Mouse (Mus musculus): ENCODE measurements at regions not wholly inside any gene's neighbourhood (a gene's known extent, or its start where the extent isn't known, plus 50 kb on each side); places are given as distances from the start of the nearest gene placed in this dataset.

DNA sequence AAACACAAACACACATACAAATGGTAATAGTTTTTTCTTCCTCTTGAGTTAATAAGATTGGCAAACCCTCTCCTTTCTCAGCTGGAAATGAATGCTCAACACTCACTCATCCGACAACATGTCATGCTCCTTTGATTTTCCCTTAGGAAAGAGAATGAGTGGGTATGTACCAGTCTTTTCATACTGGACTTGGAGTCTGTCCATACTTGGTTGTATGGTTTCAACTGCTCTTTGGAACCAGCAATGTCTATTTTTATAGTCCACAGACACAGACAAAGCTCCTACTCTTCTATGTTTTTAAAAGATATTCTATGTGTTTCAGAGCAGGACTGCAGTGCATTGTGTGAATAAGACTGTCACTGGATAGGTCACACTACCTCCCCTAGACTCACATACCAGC lies 273.7 kb upstream of the Marcks start:
- Histone ChIP-seq H3K9me3 (replicated peaks) (no peaks in the 10 kb centered on the region), H3K4me1 (ENCODE audit: insufficient read depth, low read depth, low read length) (no peaks in the 10 kb centered on the region), H3K36me3 (replicated peaks) (no peaks in the 10 kb centered on the region), H3K4me3 (ENCODE audit: low read depth, low read length) (no peak overlapping the region), H3K27me3 (ENCODE audit: insufficient read depth, low read length) (no peaks in the 10 kb centered on the region; the same call in 1 of the 2 replicates)
- no peak for ATAC-seq (ENCODE audit: extremely low read depth, insufficient number of reproducible peaks, low FRiP score, poor library complexity, severe bottlenecking)
- no peak for TF ChIP-seq POLR2AphosphoS5 (IDR thresholded peaks at IDR 0.05; ENCODE audit: insufficient replicate concordance, low read depth, low read length)
- TF ChIP-seq TAL1 (conservative IDR thresholded peaks at IDR 0.05; ENCODE audit: low read depth, low read length), result no peak
- no peak for TF ChIP-seq CTCF (IDR thresholded peaks at IDR 0.05; ENCODE audit: low read depth, low read length)
- TF ChIP-seq GATA1 (IDR thresholded peaks at IDR 0.05; ENCODE audit: borderline replicate concordance, low read length), result no peak
- TF ChIP-seq GATA2 (IDR thresholded peaks at IDR 0.05; ENCODE audit: borderline replicate concordance, low read depth, low read length), result no peak
- no peak for DNase-seq (ENCODE audit: low spot score)

DNA sequence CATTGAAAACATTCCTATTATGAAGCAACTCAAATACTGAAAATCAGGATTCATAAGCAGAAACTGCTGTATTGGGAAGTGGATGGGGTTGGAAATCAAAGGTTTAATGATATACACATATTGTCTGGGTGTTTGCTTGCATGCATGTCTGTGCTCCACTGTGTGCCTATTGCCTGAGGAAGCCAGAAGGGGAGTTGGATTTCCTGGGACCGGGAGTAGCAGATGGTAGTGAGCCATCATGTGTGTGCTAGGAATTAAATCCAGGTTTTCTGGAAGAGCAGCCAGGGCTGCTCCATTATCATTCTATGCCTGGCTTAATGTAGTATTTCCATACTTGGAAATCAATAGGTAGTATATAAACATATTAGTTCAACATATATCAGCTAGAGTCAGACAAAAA lies 271.0 kb upstream of the Marcks start:
- H3K27me3 ChIP-seq (ENCODE audit: insufficient read depth, low read length), result no peaks in the 10 kb centered on the region; the same call in 1 of the 2 replicates
- ATAC-seq (ENCODE audit: extremely low read depth, insufficient number of reproducible peaks, low FRiP score, poor library complexity, severe bottlenecking) (no peak), DNase-seq (ENCODE audit: low spot score) (no peak)
- no peaks in the 10 kb centered on the region for H3K36me3 ChIP-seq (replicated peaks)
- H3K9me3 ChIP-seq (replicated peaks), result no peaks in the 10 kb centered on the region
- H3K4me1 ChIP-seq (ENCODE audit: insufficient read depth, low read depth, low read length), result no peaks in the 10 kb centered on the region
- H3K4me3 ChIP-seq (ENCODE audit: low read depth, low read length), result no peak overlapping the region
- TF ChIP-seq GATA2 (IDR thresholded peaks at IDR 0.05; ENCODE audit: borderline replicate concordance, low read depth, low read length), result no peak
- TF ChIP-seq TAL1 (conservative IDR thresholded peaks at IDR 0.05; ENCODE audit: low read depth, low read length), result no peak
- TF ChIP-seq GATA1 (IDR thresholded peaks at IDR 0.05; ENCODE audit: borderline replicate concordance, low read length), result no peak

DNA sequence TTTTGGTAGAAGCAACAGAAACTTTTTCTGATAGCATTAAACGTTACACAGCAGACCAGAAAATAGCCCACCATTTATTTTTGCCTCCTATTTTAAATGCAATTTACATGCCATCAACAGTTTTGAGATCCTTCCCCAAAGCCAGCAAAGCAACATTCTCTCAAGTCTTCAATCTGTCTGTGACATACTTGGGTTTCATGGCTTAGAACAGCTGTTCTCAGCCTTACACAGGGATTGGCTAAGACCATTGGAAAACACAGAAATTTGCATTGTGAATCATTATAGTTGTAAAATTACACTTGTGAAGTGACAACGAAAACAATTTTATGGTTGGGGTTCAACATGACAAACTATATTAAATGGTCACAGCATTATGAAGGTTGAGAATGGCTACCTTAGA lies 268.8 kb upstream of the Marcks start:
- ATAC-seq (ENCODE audit: extremely low read depth, insufficient number of reproducible peaks, low FRiP score, poor library complexity, severe bottlenecking) (no peak), DNase-seq (ENCODE audit: low spot score) (no peak)
- H3K4me3 ChIP-seq (ENCODE audit: low read depth, low read length), result no peak overlapping the region

DNA sequence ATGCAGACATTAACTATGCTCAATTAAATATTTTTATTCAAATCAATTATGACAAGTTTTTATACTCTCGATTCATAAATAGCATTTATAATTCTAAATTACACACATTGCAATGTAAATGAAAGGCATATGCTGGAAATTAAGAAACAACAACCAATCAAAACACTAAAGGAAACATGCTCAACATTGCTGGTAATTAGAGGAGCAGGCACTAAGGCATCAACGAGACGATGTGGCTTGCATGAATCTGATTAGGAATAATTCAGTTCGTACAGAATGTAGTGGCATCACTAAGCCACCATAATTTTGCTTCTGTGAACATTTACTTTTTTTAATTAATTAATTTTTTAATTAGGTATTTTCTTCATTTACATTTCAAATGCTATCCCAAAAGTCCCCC lies 266.2 kb upstream of the Marcks start:
- DNase-seq (ENCODE audit: low spot score) (no peak), ATAC-seq (ENCODE audit: extremely low read depth, insufficient number of reproducible peaks, low FRiP score, poor library complexity, severe bottlenecking) (no peak)
- Histone ChIP-seq H3K9me3 (replicated peaks) (no peaks in the 10 kb centered on the region), H3K4me3 (ENCODE audit: low read depth, low read length) (no peak overlapping the region), H3K27me3 (ENCODE audit: insufficient read depth, low read length) (no peaks in the 10 kb centered on the region), H3K36me3 (replicated peaks) (no peaks in the 10 kb centered on the region), H3K4me1 (ENCODE audit: insufficient read depth, low read depth, low read length) (no peaks in the 10 kb centered on the region)
- no peak for TF ChIP-seq GATA2 (IDR thresholded peaks at IDR 0.05; ENCODE audit: borderline replicate concordance, low read depth, low read length)
- TF ChIP-seq CTCF (IDR thresholded peaks at IDR 0.05; ENCODE audit: low read depth, low read length), result no peak
- no peak for TF ChIP-seq TAL1 (conservative IDR thresholded peaks at IDR 0.05; ENCODE audit: low read depth, low read length)
- no peak for TF ChIP-seq GATA1 (IDR thresholded peaks at IDR 0.05; ENCODE audit: borderline replicate concordance, low read length)
- no peak for TF ChIP-seq POLR2AphosphoS5 (IDR thresholded peaks at IDR 0.05; ENCODE audit: insufficient replicate concordance, low read depth, low read length)

More for the DNA sequence above, 268.8 kb upstream of the Marcks start:
- H3K36me3 ChIP-seq (replicated peaks), result no peaks in the 10 kb centered on the region
- no peaks in the 10 kb centered on the region; the same call in 1 of the 2 replicates for H3K27me3 ChIP-seq (ENCODE audit: insufficient read depth, low read length)
- no peak for TF ChIP-seq TAL1 (conservative IDR thresholded peaks at IDR 0.05; ENCODE audit: low read depth, low read length)
- no peak for TF ChIP-seq GATA2 (IDR thresholded peaks at IDR 0.05; ENCODE audit: borderline replicate concordance, low read depth, low read length)
- no peak for TF ChIP-seq GATA1 (IDR thresholded peaks at IDR 0.05; ENCODE audit: borderline replicate concordance, low read length)
- no peak for TF ChIP-seq CTCF (IDR thresholded peaks at IDR 0.05; ENCODE audit: low read depth, low read length)
- no peak for TF ChIP-seq POLR2AphosphoS5 (IDR thresholded peaks at IDR 0.05; ENCODE audit: insufficient replicate concordance, low read depth, low read length)
- no peaks in the 10 kb centered on the region for H3K4me1 ChIP-seq (ENCODE audit: insufficient read depth, low read depth, low read length)
- no peaks in the 10 kb centered on the region for H3K9me3 ChIP-seq (replicated peaks)

DNA sequence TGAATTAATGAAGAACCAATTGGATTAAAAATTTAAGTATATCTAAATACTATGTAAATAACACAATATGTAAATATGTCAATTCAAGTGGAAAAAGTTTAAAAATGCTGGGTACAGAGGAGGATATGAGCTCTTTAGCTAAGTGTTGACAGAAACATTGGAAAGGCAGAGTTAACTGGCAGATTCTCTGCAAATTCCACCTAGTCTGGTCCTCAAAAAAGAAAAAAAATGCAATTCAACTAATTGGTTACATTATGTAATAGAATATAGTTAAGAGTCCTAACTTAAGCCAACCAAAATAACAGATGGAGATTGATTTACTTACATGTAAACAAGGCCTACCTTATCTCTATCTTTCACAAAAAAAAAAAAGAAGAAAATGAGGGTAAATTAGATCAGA lies 265.7 kb upstream of the Marcks start:
- no peak for ATAC-seq (ENCODE audit: extremely low read depth, insufficient number of reproducible peaks, low FRiP score, poor library complexity, severe bottlenecking)
- H3K27me3 ChIP-seq (ENCODE audit: insufficient read depth, low read length), result no peaks in the 10 kb centered on the region
- no peaks in the 10 kb centered on the region for H3K36me3 ChIP-seq (replicated peaks)
- no peaks in the 10 kb centered on the region for H3K4me1 ChIP-seq (ENCODE audit: insufficient read depth, low read depth, low read length)
- DNase-seq (ENCODE audit: low spot score), result no peak
- H3K4me3 ChIP-seq (ENCODE audit: low read depth, low read length), result no peak overlapping the region
- H3K9me3 ChIP-seq (replicated peaks), result no peaks in the 10 kb centered on the region
- no peak for TF ChIP-seq POLR2AphosphoS5 (IDR thresholded peaks at IDR 0.05; ENCODE audit: insufficient replicate concordance, low read depth, low read length)
- no peak for TF ChIP-seq GATA2 (IDR thresholded peaks at IDR 0.05; ENCODE audit: borderline replicate concordance, low read depth, low read length)
- no peak for TF ChIP-seq GATA1 (IDR thresholded peaks at IDR 0.05; ENCODE audit: borderline replicate concordance, low read length)
- no peak for TF ChIP-seq TAL1 (conservative IDR thresholded peaks at IDR 0.05; ENCODE audit: low read depth, low read length)
- TF ChIP-seq CTCF (IDR thresholded peaks at IDR 0.05; ENCODE audit: low read depth, low read length), result no peak

- no peak for TF ChIP-seq POLR2AphosphoS5 (IDR thresholded peaks at IDR 0.05; ENCODE audit: insufficient replicate concordance, low read depth, low read length)
- no peak for TF ChIP-seq GATA1 (IDR thresholded peaks at IDR 0.05; ENCODE audit: borderline replicate concordance, low read length)
- no peak for TF ChIP-seq GATA2 (IDR thresholded peaks at IDR 0.05; ENCODE audit: borderline replicate concordance, low read depth, low read length)
- no peak for TF ChIP-seq CTCF (IDR thresholded peaks at IDR 0.05; ENCODE audit: low read depth, low read length)
- TF ChIP-seq TAL1 (conservative IDR thresholded peaks at IDR 0.05; ENCODE audit: low read depth, low read length), result no peak
- H3K4me3 ChIP-seq (ENCODE audit: low read depth, low read length), result no peak overlapping the region
- no peaks in the 10 kb centered on the region for H3K9me3 ChIP-seq (replicated peaks)
Measured at GRCm38 (mm10) chr10:37402376-37402775, 263.7 kb upstream of the Marcks start.

More at GRCm38 (mm10) chr10:37402376-37402775, 263.7 kb upstream of the Marcks start:
- no peaks in the 10 kb centered on the region for H3K36me3 ChIP-seq (replicated peaks)
- ATAC-seq (ENCODE audit: extremely low read depth, insufficient number of reproducible peaks, low FRiP score, poor library complexity, severe bottlenecking) (no peak), DNase-seq (ENCODE audit: low spot score) (no peak)
- no peaks in the 10 kb centered on the region for H3K27me3 ChIP-seq (ENCODE audit: insufficient read depth, low read length)
- no peaks in the 10 kb centered on the region for H3K4me1 ChIP-seq (ENCODE audit: insufficient read depth, low read depth, low read length)

All from G1E (cell line).